Mouse (Mus musculus) heart, postnatal 0 days (tissue): ENCODE measurements around the gene Adamtsl1.

Experiments used
- CTCF ChIP-seq: IDR thresholded peaks from 2 replicates; pipeline ENCODE4 v1.5.1; 2016; ENCODE audit warnings: antibody characterized with exemption, control low read depth, low read depth
- EP300 ChIP-seq: IDR thresholded peaks from 2 replicates; pipeline ENCODE4 v1.6.1; 2016; ENCODE audit warnings: antibody characterized with exemption, low read depth

DNA sequence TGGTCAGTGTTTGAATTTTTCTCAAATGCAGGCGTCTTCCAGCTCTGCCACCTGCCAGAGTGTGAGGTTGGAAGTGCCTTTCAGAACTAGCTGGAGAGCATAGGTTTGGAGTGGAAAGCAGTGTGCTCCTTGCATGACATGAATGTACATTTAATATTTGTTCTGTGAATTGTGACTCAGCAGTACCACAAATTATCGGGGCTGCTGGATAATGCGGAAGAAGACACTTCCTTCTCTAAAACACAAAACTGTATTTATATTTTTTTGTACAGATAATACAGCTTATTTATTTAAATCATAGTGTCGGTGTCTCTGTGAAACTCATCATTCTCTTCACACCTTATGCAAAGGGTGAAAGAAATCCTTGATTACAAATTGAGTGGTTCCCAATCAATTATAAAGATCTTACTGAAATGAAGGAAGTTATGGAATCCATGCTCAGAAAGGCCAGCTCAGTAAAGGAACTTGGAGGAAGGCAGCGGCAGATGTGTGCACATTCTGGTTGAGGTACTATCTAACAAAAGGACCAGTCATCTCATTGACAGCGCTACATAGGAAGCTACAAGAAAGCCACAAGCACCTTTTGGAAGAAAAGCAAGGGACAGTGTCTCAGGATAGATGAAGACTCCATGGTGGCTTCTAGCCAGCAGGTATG lies 914.2 kb downstream of the Adamtsl1 start:
- TF ChIP-seq CTCF (no peak), EP300 (no peak)
